Mouse (Mus musculus): ENCODE measurements around the gene Elfn1. TPM values are rescaled to one million over a fixed set of nuclear protein-coding genes. Genes with fewer than 3 reads are reported as not detected.
A peak's percentile ranks its signal among the peaks of the same experiment; 100 is the strongest.

Elfn1 gene
- total RNA-seq, 2 experiments from 2014 or later: 0.66 to 0.88 TPM

DNA sequence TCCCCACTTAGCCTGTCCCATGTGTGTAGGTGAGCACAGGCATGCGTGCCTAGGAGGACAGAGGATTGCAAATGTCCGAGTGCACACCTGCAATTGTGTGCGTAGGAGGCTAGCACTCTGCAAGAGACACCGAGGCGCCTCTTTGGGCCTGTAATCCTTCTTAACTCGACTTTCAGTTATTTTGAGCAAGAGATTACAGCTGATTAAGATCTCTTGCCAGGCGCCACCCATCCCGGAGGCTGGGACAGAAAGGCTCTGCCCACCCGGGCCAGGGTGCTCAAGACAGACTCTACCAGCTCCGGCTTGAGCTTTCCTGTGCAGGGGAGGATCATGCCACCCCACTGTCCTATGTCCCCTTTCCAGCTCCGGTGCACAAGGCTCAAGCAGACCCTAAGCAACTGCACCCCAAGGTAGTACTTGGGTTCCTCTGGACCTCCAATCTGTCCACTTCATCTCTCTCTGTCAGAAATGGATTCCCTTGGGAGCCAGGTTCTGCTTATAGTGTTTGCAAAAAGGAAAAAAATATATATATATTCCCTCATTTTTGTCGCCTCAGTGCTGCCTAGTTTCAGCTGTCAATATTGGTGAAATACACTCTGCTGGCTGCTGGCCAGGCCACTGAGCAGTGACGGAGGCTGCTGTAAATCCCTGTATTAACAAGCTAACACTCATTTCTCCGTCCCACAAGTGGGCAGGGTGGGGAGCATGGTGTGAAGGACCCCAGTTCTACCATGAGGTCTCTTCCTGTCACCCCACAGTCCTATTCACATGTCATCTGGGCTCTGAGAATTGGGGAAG is 61.6 kb downstream of the Elfn1 start:
- no peak for DNase-seq (ENCODE audit: low spot score in 2 of 2)

- no peak for DNase-seq (ENCODE audit: low spot score in 2 of 2)
Measured at GRCm38 (mm10) chr5:139970186-139970631, 62.5 kb downstream of the Elfn1 start.

DNA sequence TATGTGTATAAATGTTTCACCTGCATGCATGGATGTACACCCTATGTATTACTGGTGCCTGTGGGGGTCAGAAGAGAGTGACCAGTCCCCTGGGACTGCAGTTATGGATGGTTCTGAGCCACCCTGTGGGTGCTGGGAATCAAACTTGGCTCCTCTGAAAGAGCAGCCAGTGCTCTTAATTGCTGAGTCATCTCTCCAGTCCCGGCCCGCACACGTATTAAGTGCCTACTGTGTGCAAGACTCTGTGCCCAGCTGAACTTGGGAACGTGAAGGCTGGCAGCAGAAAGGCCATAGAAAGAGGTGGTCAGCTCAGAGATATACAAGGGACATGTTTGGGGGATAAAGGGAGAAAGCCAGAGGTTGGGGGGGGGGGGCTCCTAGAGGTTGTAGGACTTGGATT is 68.8 kb downstream of the Elfn1 start:
- no peak for DNase-seq (ENCODE audit: low spot score in 2 of 2)

GRCm38 (mm10) chr5:139977476-139977875 is 69.7 kb downstream of the Elfn1 start:
- DNase-seq (ENCODE audit: low spot score in 2 of 2): no peak

DNA sequence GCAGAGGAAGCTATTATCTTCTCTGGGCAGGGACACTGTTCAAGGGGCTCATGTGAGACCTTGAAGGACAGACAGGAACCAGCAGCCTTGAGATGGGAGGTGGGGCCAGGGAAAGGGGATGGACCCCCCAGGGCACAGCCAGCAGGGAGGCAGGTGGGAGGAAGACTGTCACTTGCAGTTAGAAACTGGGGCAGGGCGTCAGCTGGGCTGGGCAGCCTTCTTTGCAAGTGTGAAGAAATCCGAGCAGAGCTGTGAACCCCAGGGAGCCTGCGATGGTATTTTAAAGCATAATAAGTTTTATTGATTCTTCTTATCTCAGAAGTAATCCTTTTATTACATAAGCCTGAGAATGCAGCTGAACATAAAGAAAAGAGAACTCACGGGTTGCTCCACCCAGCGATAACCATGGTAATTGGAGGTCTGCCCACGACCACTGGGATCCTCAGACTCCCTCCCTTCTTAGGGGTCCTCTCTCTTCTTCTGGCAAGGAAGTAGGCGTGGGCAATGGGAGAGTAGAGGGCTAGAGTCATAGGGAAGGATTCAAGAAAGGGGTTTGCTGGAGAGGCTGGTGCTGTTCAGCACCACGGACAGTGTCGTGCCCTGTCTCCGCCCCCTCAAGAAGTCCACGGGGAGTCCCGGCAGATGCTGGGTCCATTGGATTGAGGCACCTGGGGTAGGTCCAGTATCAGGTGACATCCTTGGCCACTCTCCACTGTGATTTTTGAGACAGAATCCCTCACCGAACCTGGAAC is 71.0 kb downstream of the Elfn1 start:
- DNase-seq (ENCODE audit: low spot score in 2 of 2): no peak

DNA sequence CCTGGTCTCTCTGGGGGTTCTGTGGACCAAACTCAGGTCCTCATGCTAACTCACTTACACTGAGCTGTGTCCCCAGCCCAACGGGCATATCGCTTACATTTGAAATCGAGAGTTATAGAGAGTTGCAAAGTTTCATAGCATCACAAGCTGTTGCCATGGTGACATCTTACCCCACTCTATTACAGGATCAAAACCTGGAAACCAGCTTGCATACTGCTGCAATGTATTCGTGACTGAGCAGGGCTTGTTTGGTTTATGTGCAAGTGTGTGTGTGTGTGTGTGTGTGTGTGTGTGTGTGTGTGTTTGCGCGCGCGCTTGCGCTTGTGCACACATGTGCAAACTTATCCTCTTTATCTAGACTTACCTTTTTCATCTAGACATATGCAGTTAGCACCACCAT is 71.6 kb downstream of the Elfn1 start:
- no peak for DNase-seq (ENCODE audit: low spot score in 2 of 2)

DNA sequence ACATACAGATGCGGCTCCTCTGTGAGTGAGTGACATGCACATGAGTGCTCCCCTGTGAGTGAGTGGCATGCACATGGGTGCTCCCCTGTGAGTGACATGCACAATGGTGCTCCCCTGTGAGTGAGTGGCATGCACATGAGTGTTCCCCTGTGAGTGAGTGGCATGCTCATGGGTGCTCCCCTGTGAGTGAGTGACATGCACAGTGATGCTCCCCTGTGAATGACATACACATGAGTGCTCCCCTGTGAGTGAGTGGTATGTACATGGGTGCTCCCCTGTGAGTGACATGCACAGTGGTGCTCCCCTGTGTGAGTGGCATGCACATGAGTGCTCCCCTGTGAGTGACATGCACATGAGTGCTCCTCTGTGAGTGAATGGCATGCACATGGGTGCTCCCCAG is 74.2 kb downstream of the Elfn1 start:
- DNase-seq (ENCODE audit: low spot score in 2 of 2): no peak

GRCm38 (mm10) chr5:139985073-139985746 is 77.5 kb downstream of the Elfn1 start:
- no peak for DNase-seq (ENCODE audit: low spot score in 2 of 2)

DNA sequence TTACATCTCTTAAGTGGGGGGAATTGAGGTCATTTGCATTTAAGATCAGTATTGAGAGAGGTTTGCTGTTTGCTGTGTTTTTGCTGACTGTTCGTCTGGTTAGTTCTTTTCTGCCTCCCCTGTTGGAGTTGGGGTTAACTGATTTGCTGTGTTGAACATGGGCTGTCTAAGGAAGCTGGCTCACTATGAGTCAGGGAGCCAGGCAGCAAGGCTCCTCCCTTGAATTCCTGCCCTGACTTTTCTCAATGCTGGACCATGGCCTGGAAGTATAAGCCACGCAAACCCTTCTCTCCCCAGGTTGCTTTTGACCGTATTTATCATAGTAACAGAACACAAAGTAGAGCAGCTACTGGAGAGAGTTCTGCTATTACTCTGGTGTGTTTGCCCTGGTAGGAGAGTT is 83.8 kb downstream of the Elfn1 start:
- DNase-seq (ENCODE audit: low spot score in 2 of 2): no peak

GRCm38 (mm10) chr5:139998321-139998720 is 90.6 kb downstream of the Elfn1 start:
- peak; percentile 48 to 72 for DNase-seq (ENCODE audit: low spot score in 2 of 2)

DNA sequence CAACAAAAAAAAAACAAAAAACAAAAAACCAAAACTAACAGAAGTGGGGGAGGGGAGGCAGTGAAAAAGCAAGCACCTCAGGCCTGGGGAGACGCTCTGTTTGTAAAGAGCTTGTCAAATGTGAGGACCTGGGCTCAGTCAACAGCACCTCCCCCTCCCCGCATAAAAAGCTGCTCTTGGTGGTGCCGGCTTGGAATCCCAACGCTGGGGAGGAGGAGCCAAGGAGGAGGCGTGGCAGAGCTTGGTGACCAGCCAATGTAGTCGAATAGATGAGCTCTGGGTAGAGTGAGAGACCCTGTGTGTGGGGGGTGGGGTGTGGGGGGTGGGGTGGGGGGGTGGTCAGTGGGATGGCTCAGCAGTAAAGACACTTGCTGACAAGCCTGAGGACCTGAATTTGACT is 91.2 kb downstream of the Elfn1 start:
- DNase-seq (ENCODE audit: low spot score in 2 of 2): no peak

GRCm38 (mm10) chr5:140002541-140002940 is 94.8 kb downstream of the Elfn1 start:
- DNase-seq (ENCODE audit: low spot score in 2 of 2): no peak

DNA sequence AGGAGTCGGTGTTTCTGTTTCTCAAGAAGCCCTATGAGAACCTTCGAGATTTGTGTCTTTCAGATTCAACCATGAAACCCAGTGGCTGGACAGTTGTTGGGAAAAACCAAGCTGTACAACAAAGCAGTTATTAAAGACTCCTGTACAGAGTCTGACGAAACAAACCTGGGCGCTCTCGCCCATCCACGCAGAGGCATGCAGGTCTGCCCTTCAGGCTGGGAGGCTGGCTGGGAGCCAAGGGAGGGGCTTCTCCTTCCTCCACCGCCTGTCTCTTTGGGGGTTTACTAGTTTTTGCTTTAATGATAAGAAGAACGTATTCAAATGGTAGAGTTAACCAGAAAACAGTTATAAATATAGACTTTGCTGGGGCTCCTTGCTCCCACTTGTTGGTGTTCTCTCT is 99.1 kb downstream of the Elfn1 start:
- DNase-seq (ENCODE audit: low spot score in 2 of 2): no peak

DNA sequence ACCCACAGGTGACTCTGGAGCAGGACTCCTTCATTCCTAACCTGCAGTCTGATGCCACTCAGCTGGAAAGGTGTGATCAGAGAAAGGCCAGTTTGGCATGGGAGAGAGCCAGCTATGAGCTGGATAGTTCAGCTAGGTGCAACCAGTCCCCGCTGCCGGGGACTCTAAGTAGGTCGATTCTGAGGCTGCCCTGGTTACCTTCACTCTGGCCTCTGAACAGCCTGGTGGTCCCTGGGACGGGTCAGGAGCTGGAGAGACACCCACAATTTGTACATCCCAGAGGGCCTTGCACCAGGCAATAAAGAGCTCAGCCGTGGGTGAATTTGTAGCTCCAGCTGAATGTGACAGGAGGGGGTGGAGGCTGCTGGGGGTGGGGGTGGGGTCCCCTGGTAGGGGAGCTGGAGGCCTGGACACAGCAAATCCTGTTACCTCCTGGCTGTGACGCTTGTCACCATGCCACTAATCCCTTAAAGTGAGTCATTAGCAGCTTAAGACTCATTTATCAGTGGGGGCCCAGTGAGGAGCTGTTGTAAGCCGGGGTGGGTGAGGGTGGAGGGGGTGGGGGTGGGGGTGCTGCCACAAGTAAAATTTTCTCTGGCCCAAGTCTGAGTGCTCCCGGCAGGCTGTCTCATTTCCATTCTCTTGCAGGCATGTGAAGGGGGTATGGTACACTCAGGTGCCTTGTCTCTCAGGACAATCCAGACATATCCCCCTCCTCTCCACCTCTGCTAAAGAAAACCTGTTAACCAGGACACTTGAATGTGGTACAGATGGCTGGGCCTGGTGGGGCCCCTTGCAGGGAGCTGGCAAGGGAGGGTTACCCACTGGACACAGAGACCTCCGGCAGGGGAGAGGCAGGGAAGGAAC is 100.1 kb downstream of the Elfn1 start:
- DNase-seq (ENCODE audit: low spot score in 2 of 2): no peak

DNA sequence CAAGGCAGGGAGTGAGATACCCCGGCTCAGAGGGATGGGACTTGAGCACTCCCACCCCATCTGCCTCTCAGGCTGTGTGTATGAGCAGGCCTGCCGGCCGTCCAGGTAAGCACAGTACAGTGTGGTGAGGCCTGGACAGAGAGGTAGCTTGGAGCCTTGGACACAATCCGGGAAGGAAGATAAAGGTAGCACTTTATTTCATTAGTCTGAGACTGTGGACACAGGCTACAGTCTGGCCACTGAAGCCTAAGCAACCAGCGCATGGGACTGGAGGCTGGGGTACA is 100.7 kb downstream of the Elfn1 start:
- no peak for DNase-seq (ENCODE audit: low spot score in 2 of 2)

- DNase-seq (ENCODE audit: low spot score in 2 of 2): no peak
Measured at GRCm38 (mm10) chr5:140009083-140009655, 101.4 kb downstream of the Elfn1 start.

- no peak for DNase-seq (ENCODE audit: low spot score in 2 of 2)
Measured at GRCm38 (mm10) chr5:140010405-140010804, 102.7 kb downstream of the Elfn1 start.

- no peak for DNase-seq (ENCODE audit: low spot score in 2 of 2)
Measured at GRCm38 (mm10) chr5:140012286-140012967, 104.7 kb downstream of the Elfn1 start.

DNA sequence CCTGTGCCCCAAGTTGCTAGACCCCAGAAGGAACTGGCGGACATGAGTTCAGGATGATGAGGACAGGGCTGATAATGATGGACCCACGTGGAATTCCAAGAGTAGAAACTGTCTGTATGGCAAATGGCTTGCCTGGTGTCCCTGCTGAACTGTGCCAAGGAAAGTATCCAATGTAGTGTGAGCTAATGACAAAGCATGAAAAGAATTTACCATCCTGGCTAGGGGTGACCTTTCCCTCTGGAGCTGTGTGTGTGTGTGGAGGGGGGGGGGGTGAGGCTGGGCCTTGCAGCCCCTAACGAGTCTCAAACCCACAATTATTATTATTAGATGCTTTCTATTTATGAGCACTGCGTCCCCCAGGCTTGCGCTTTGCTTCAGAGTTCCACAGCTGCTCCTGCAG is 105.9 kb downstream of the Elfn1 start:
- no peak for DNase-seq (ENCODE audit: low spot score in 2 of 2)

GRCm38 (mm10) chr5:140016896-140017295 is 109.2 kb downstream of the Elfn1 start:
- no peak for DNase-seq (ENCODE audit: low spot score in 2 of 2)

Data from gastrocnemius, postnatal 4 days (tissue).